Mouse (Mus musculus): ENCODE measurements around the gene P2rx1. TPM values are rescaled to one million over a fixed set of nuclear protein-coding genes. Genes with fewer than 3 reads are reported as not detected.

The P2rx1 gene
- polyA plus RNA-seq, 1 experiment from 2014 or later: 0.41 TPM

- no peaks in the 10 kb centered on the region for H3K36me3 ChIP-seq (ENCODE audit: control insufficient read depth, insufficient read depth, low read length)
- whole genome bisulfite sequencing: 89% methylated on average over 5 of the region's 5 CpGs
- ATAC-seq (ENCODE audit: low FRiP score, low TSS enrichment): no peak
Observed at GRCm38 (mm10) chr11:73013981-73014380, 15.1 kb downstream of the P2rx1 start.

GRCm38 (mm10) chr11:73014831-73015344 is 16.0 kb downstream of the P2rx1 start:
- Histone ChIP-seq H3K4me1 (ENCODE audit: control insufficient read depth, insufficient read depth, low read length) (0 out of 2 replicates have a peak, but pooled peaks cover 5% of the 10 kb centered on the region), H3K27ac (replicated peaks; ENCODE audit: low read depth, low read length) (no peak overlapping the region)

More at GRCm38 (mm10) chr11:73013981-73014380, 15.1 kb downstream of the P2rx1 start:
- no peak for DNase-seq
- no peaks in the 10 kb centered on the region for H3K9me3 ChIP-seq (ENCODE audit: control insufficient read depth, low read length)
- H3K4me3 ChIP-seq (replicated peaks; ENCODE audit: low read depth, low read length): no peak overlapping the region
- H3K27me3 ChIP-seq (ENCODE audit: control insufficient read depth, insufficient read depth, low read length): no peaks in the 10 kb centered on the region
- no peak overlapping the region for H3K4me2 ChIP-seq (ENCODE audit: low read length)
- H3K27ac ChIP-seq (replicated peaks; ENCODE audit: low read depth, low read length): no peak overlapping the region
- H3K4me1 ChIP-seq (ENCODE audit: control insufficient read depth, insufficient read depth, low read length): 0 out of 2 replicates have a peak, but pooled peaks cover 5% of the 10 kb centered on the region
- no peak overlapping the region for H3K9ac ChIP-seq (replicated peaks; ENCODE audit: low read length)

GRCm38 (mm10) chr11:73015391-73016102 is 16.6 kb downstream of the P2rx1 start:
- Histone ChIP-seq H3K4me1 (ENCODE audit: control insufficient read depth, insufficient read depth, low read length) (0 out of 2 replicates have a peak, but pooled peaks cover 5% of the 10 kb centered on the region), H3K27me3 (ENCODE audit: control insufficient read depth, insufficient read depth, low read length) (peaks cover 6% of the 10 kb centered on the region; the same call in 1 of the 2 replicates), H3K36me3 (ENCODE audit: control insufficient read depth, insufficient read depth, low read length) (no peaks in the 10 kb centered on the region), H3K27ac (replicated peaks; ENCODE audit: low read depth, low read length) (no peak overlapping the region), H3K4me3 (replicated peaks; ENCODE audit: low read depth, low read length) (no peak overlapping the region), H3K9me3 (ENCODE audit: control insufficient read depth, low read length) (no peaks in the 10 kb centered on the region), H3K4me2 (ENCODE audit: low read length) (no peak overlapping the region), H3K9ac (replicated peaks; ENCODE audit: low read length) (no peak overlapping the region)
- ATAC-seq (ENCODE audit: low FRiP score, low TSS enrichment): no peak
- WGBS: 75% methylated on average over 5 of the region's 5 CpGs
- peak; percentile 18 for DNase-seq

More at GRCm38 (mm10) chr11:73014831-73015344, 16.0 kb downstream of the P2rx1 start:
- DNase-seq (no peak), ATAC-seq (ENCODE audit: low FRiP score, low TSS enrichment) (no peak)
- no peak overlapping the region for H3K4me2 ChIP-seq (ENCODE audit: low read length)
- H3K36me3 ChIP-seq (ENCODE audit: control insufficient read depth, insufficient read depth, low read length): no peaks in the 10 kb centered on the region
- no peaks in the 10 kb centered on the region for H3K27me3 ChIP-seq (ENCODE audit: control insufficient read depth, insufficient read depth, low read length)
- WGBS: 87% methylated on average over 4 of the region's 4 CpGs
- H3K9ac ChIP-seq (replicated peaks; ENCODE audit: low read length): no peak overlapping the region
- no peaks in the 10 kb centered on the region for H3K9me3 ChIP-seq (ENCODE audit: control insufficient read depth, low read length)
- no peak overlapping the region for H3K4me3 ChIP-seq (replicated peaks; ENCODE audit: low read depth, low read length)

- Histone ChIP-seq H3K9me3 (ENCODE audit: control insufficient read depth, low read length) (no peaks in the 10 kb centered on the region), H3K9ac (replicated peaks; ENCODE audit: low read length) (no peak overlapping the region), H3K27ac (replicated peaks; ENCODE audit: low read depth, low read length) (no peak overlapping the region), H3K27me3 (ENCODE audit: control insufficient read depth, insufficient read depth, low read length) (peaks cover 6% of the 10 kb centered on the region; the same call in 1 of the 2 replicates), H3K4me2 (ENCODE audit: low read length) (no peak overlapping the region), H3K4me3 (replicated peaks; ENCODE audit: low read depth, low read length) (no peak overlapping the region), H3K36me3 (ENCODE audit: control insufficient read depth, insufficient read depth, low read length) (no peaks in the 10 kb centered on the region), H3K4me1 (ENCODE audit: control insufficient read depth, insufficient read depth, low read length) (0 out of 2 replicates have a peak, but pooled peaks cover 5% of the 10 kb centered on the region)
- 76% methylated on average over 6 of the region's 6 CpGs for WGBS
- DNase-seq (no peak), ATAC-seq (ENCODE audit: low FRiP score, low TSS enrichment) (no peak)
Observed at GRCm38 (mm10) chr11:73016103-73016420, 17.2 kb downstream of the P2rx1 start.

GRCm38 (mm10) chr11:73018471-73019146 is 19.7 kb downstream of the P2rx1 start, which contains the start of gene Camkk1:
TSS of gene Camkk1 (plus strand) at chr11:73019008.
- H3K9me3 ChIP-seq (ENCODE audit: control insufficient read depth, low read length): no peaks in the 10 kb centered on the region
- H3K36me3 ChIP-seq (ENCODE audit: control insufficient read depth, insufficient read depth, low read length): no peaks in the 10 kb centered on the region
- H3K4me1 ChIP-seq (ENCODE audit: control insufficient read depth, insufficient read depth, low read length): 0 out of 2 replicates have a peak, but pooled peaks cover 5% of the 10 kb centered on the region
- H3K27me3 ChIP-seq (ENCODE audit: control insufficient read depth, insufficient read depth, low read length): peaks cover 6% of the 10 kb centered on the region
- peak; percentile 96 for DNase-seq
- peak within 1 kb of the TSS; percentile 72 for H3K9ac ChIP-seq (replicated peaks; ENCODE audit: low read length)
- H3K4me3 ChIP-seq (replicated peaks; ENCODE audit: low read depth, low read length): peak within 1 kb of the TSS; percentile 75
- H3K27ac ChIP-seq (replicated peaks; ENCODE audit: low read depth, low read length): peak within 1 kb of the TSS; percentile 71
- peak; percentile 95 for ATAC-seq (ENCODE audit: low FRiP score, low TSS enrichment)
- H3K4me2 ChIP-seq (ENCODE audit: low read length): peak within 1 kb of the TSS; percentile 86
- WGBS: under 1% methylated on average over 57 of the region's 57 CpGs

- H3K27me3 ChIP-seq (ENCODE audit: control insufficient read depth, insufficient read depth, low read length): peaks cover 6% of the 10 kb centered on the region
- peak overlapping the region; percentile 86 for H3K4me2 ChIP-seq (ENCODE audit: low read length)
- DNase-seq (peak; percentile 78), ATAC-seq (ENCODE audit: low FRiP score, low TSS enrichment) (peak; percentile 70)
- WGBS: under 1% methylated on average over 46 of the region's 46 CpGs
- H3K27ac ChIP-seq (replicated peaks; ENCODE audit: low read depth, low read length): peak overlapping the region; percentile 71
- H3K9me3 ChIP-seq (ENCODE audit: control insufficient read depth, low read length): no peaks in the 10 kb centered on the region
- 0 out of 2 replicates have a peak, but pooled peaks cover 5% of the 10 kb centered on the region for H3K4me1 ChIP-seq (ENCODE audit: control insufficient read depth, insufficient read depth, low read length)
- no peaks in the 10 kb centered on the region for H3K36me3 ChIP-seq (ENCODE audit: control insufficient read depth, insufficient read depth, low read length)
- H3K4me3 ChIP-seq (replicated peaks; ENCODE audit: low read depth, low read length): peak overlapping the region; percentile 75
- H3K9ac ChIP-seq (replicated peaks; ENCODE audit: low read length): peak overlapping the region; percentile 72
Observed at GRCm38 (mm10) chr11:73019147-73019795, 20.4 kb downstream of the P2rx1 start.

GRCm38 (mm10) chr11:73020953-73021800 is 22.3 kb downstream of the P2rx1 start:
- H3K27ac ChIP-seq (replicated peaks; ENCODE audit: low read depth, low read length): no peak overlapping the region
- 0 out of 2 replicates have a peak, but pooled peaks cover 3% of the 10 kb centered on the region for H3K36me3 ChIP-seq (ENCODE audit: control insufficient read depth, insufficient read depth, low read length)
- peaks cover 6% of the 10 kb centered on the region for H3K27me3 ChIP-seq (ENCODE audit: control insufficient read depth, insufficient read depth, low read length)
- H3K4me3 ChIP-seq (replicated peaks; ENCODE audit: low read depth, low read length): no peak overlapping the region
- no peaks in the 10 kb centered on the region for H3K9me3 ChIP-seq (ENCODE audit: control insufficient read depth, low read length)
- DNase-seq (no peak), ATAC-seq (ENCODE audit: low FRiP score, low TSS enrichment) (no peak)
- H3K4me1 ChIP-seq (ENCODE audit: control insufficient read depth, insufficient read depth, low read length): 0 out of 2 replicates have a peak, but pooled peaks cover 5% of the 10 kb centered on the region
- WGBS: 62% methylated on average over 7 of the region's 7 CpGs
- no peak overlapping the region; the same call in 1 of the 2 replicates for H3K9ac ChIP-seq (replicated peaks; ENCODE audit: low read length)
- no peak overlapping the region for H3K4me2 ChIP-seq (ENCODE audit: low read length)

All from midbrain, embryonic 14.5 days (tissue).